Comparison of ENCODE assay signal across 17 mouse cellular contexts in genomic region chr5:112385973-112386372, GRCm38 (mm10). TPM values are rescaled to one million over a fixed set of nuclear protein-coding genes. Genes with fewer than 3 reads are reported as not detected.
DNase-seq lines count a peak whose midpoint lies in the region; ATAC-seq and TF ChIP-seq lines count a peak whose summit lies in the region.
"Had no signal": no experiment of that assay in that cellular context is flagged by ENCODE, and none has a peak within 500 bp of the region (broad histone marks: within the 10 kb centered on the region; RNA-seq: fewer than 3 reads in every experiment).

No protein-coding gene starts in this region.

- peaks cover 19% of the 10 kb centered on the region for H3K27me3 ChIP-seq in heart, embryonic 11.5 days (ENCODE audit: control insufficient read depth, insufficient read depth, low read length)
- peaks cover 2% of the 10 kb centered on the region; the same call in 1 of the 2 replicates for H3K27me3 ChIP-seq in heart, adult 2 months (ENCODE audit: control insufficient read depth, insufficient read depth, low read length)
- no peaks in the 10 kb centered on the region; the same call in 1 of the 2 replicates for H3K27me3 ChIP-seq in liver, embryonic 14.5 days (ENCODE audit: control insufficient read depth, insufficient read depth, low read length)
- no peaks in the 10 kb centered on the region for H3K27me3 ChIP-seq in kidney, adult 2 months (replicated peaks; ENCODE audit: control insufficient read depth, insufficient read depth, low read length)
- H3K27me3 ChIP-seq: forebrain, embryonic 12.5 days had no signal

- 0 out of 2 replicates have a peak, but pooled peaks cover 3% of the 10 kb centered on the region for H3K4me1 ChIP-seq in heart, embryonic 11.5 days (ENCODE audit: control insufficient read depth, insufficient read depth, low read length)
- peaks cover 2% of the 10 kb centered on the region; the same call in 1 of the 2 replicates for H3K4me1 ChIP-seq in heart, adult 2 months (ENCODE audit: control insufficient read depth, insufficient read depth, low read length)
- peaks cover 0 to 15% of the 10 kb centered on the region in 2 experiments; a peak in 2 of 4 replicates for H3K4me1 ChIP-seq in liver, embryonic 14.5 days (replicated peaks; ENCODE audit: control insufficient read depth in 2 of 2, insufficient read depth in 2 of 2, low read length in 1 of 2)
- no peaks in the 10 kb centered on the region for H3K4me1 ChIP-seq in kidney, adult 2 months (ENCODE audit: control insufficient read depth, insufficient read depth, low read length)

- intact Hi-C loops in heart, adult 2 months (cut with DNase I): no loop called here

- no peak overlapping the region for H3K4me3 ChIP-seq in heart, embryonic 11.5 days (ENCODE audit: low read depth, low read length)
- no peak overlapping the region for H3K4me3 ChIP-seq in heart, adult 2 months
- H3K4me3 ChIP-seq in liver, embryonic 14.5 days (ENCODE audit: insufficient read depth in 1 of 2, low read depth in 2 of 2, low read length in 2 of 2): no peak overlapping the region
- no peak overlapping the region for H3K4me3 ChIP-seq in kidney, adult 2 months (ENCODE audit: insufficient read depth, low read depth, low read length)
- H3K4me3 ChIP-seq: embryonic facial prominence, embryonic 12.5 days; forebrain, embryonic 12.5 days; gastrocnemius, adult 2 months had no signal

- H3K79me2 ChIP-seq in heart, adult 2 months (replicated peaks; ENCODE audit: control insufficient read depth, insufficient read depth, low read length): no peaks in the 10 kb centered on the region

- no peaks in the 10 kb centered on the region for H3K9me3 ChIP-seq in heart, embryonic 11.5 days (replicated peaks; ENCODE audit: control insufficient read depth, low read length)
- H3K9me3 ChIP-seq in liver, embryonic 14.5 days (ENCODE audit: control insufficient read depth, low read length): no peaks in the 10 kb centered on the region
- H3K9me3 ChIP-seq: embryonic facial prominence, embryonic 12.5 days; forebrain, embryonic 12.5 days had no signal

- no peak for TF ChIP-seq EP300 in heart, adult 2 months (IDR thresholded peaks at IDR 0.05; ENCODE audit: insufficient read depth, low read depth, low read length)
- no peak for TF ChIP-seq EP300 in liver, embryonic 14.5 days (IDR thresholded peaks at IDR 0.05; ENCODE audit: low read depth)

- ATAC-seq in heart, embryonic 11.5 days (replicated peaks; ENCODE audit: insufficient number of reproducible peaks, low FRiP score, low TSS enrichment): peak; percentile 79
- peak; percentile 91 for ATAC-seq in liver, embryonic 14.5 days (ENCODE audit: insufficient read depth)

- no peaks in the 10 kb centered on the region for H3K36me3 ChIP-seq in heart, embryonic 11.5 days (ENCODE audit: control insufficient read depth, insufficient read depth, low read length)
- no peaks in the 10 kb centered on the region for H3K36me3 ChIP-seq in heart, adult 2 months (ENCODE audit: control insufficient read depth, insufficient read depth, low read length)
- H3K36me3 ChIP-seq in liver, embryonic 14.5 days (replicated peaks; ENCODE audit: control insufficient read depth, insufficient read depth, low read depth): no peaks in the 10 kb centered on the region
- H3K36me3 ChIP-seq in kidney, adult 2 months (ENCODE audit: control insufficient read depth, insufficient read depth, low read length): no peaks in the 10 kb centered on the region

- 60% methylated on average over 2 of the region's 2 CpGs for WGBS in heart, embryonic 11.5 days (ENCODE audit: insufficient replicate concordance)
- WGBS in heart, adult 2 months: 68% methylated on average over 2 of the region's 2 CpGs
- WGBS in liver, embryonic 14.5 days (ENCODE audit: insufficient replicate concordance): 35% methylated on average over 2 of the region's 2 CpGs
- 85% methylated on average over 2 of the region's 2 CpGs for WGBS in kidney, adult 2 months

- no peak overlapping the region for H3K4me2 ChIP-seq in heart, embryonic 11.5 days
- H3K4me2 ChIP-seq in liver, embryonic 14.5 days (ENCODE audit: low read depth): no peak overlapping the region
- H3K4me2 ChIP-seq: embryonic facial prominence, embryonic 12.5 days; forebrain, embryonic 12.5 days; hindbrain, embryonic 14.5 days; midbrain, embryonic 11.5 days had no signal

- no peak for DNase-seq in heart, adult 2 months
- DNase-seq in c-Kit-positive CD71-positive TER-119-negative erythroid progenitor cells, embryonic 14.5 days (ENCODE audit: low read depth): peak; percentile 40
- peak; percentile 35 to 69 (median 52) for DNase-seq in liver, embryonic 14.5 days (ENCODE audit: low read depth in 3 of 3, low spot score in 3 of 3)
- no peak for DNase-seq in right cerebral cortex, adult 2 months (ENCODE audit: low spot score in 2 of 2)
- no peak for DNase-seq in kidney, adult 2 months
- no peak for DNase-seq in cerebellum, adult 18-20 months
- no peak for DNase-seq in urinary bladder, postnatal 14 days (ENCODE audit: low spot score)
- DNase-seq: cerebellum, postnatal 14 days; gastrocnemius, adult 2 months had no signal

- no peak overlapping the region for H3K9ac ChIP-seq in heart, embryonic 11.5 days (ENCODE audit: low read depth, low read length)
- H3K9ac ChIP-seq in heart, adult 2 months (ENCODE audit: low read depth, low read length): no peak overlapping the region
- no peak overlapping the region for H3K9ac ChIP-seq in liver, embryonic 14.5 days (replicated peaks)
- H3K9ac ChIP-seq: embryonic facial prominence, embryonic 12.5 days; forebrain, embryonic 12.5 days; hindbrain, embryonic 14.5 days had no signal

- TF ChIP-seq POLR2A in heart, adult 2 months (IDR thresholded peaks at IDR 0.05; ENCODE audit: insufficient read depth, low read depth, low read length): no peak
- no peak for TF ChIP-seq POLR2A in kidney, adult 2 months (IDR thresholded peaks at IDR 0.05; ENCODE audit: low read depth, low read length)

- no peak overlapping the region for H3K27ac ChIP-seq in heart, embryonic 11.5 days (ENCODE audit: low read depth, low read length)
- no peak overlapping the region for H3K27ac ChIP-seq in heart, adult 2 months
- H3K27ac ChIP-seq in liver, embryonic 14.5 days: no peak overlapping the region
- no peak overlapping the region for H3K27ac ChIP-seq in kidney, adult 2 months (ENCODE audit: insufficient read depth, low read depth, low read length)
- H3K27ac ChIP-seq: embryonic facial prominence, embryonic 12.5 days; forebrain, embryonic 12.5 days; gastrocnemius, adult 2 months; hindbrain, embryonic 14.5 days had no signal

- TF ChIP-seq CTCF in heart, adult 2 months (IDR thresholded peaks at IDR 0.05): no peak
- no peak for TF ChIP-seq CTCF in liver, embryonic 14.5 days (IDR thresholded peaks at IDR 0.05; ENCODE audit: low read depth)
- no peak for TF ChIP-seq CTCF in kidney, adult 2 months (conservative IDR thresholded peaks at IDR 0.05; ENCODE audit: insufficient read depth, insufficient read length, low read depth, low read length)

RNA-seq across cellular contexts. Expression of gene Asphd2, which starts 8.7 kb away (rescaled TPM):
- polyA plus RNA-seq in heart, embryonic 11.5 days (2014; fragmentation: Nextera tagmentation; extraction: Ambion mirVana): 4.8 and 5.4 TPM in 2 replicates
- total RNA-seq in heart, adult 2 months (2021): under 1 TPM; 0.50 to 0.89 TPM
- polyA plus RNA-seq in heart, adult 2 months (2012; rRNA removed): 0.88 and 1.00 TPM in 2 replicates
- 0.10 and 0.26 TPM in 2 replicates for polyA plus RNA-seq in liver, embryonic 14.5 days (2012; rRNA removed)
- polyA plus RNA-seq in liver, embryonic 14.5 days (2014; fragmentation: Nextera tagmentation; extraction: Ambion mirVana): 0.20 TPM in 1 of 2 replicates, not detected in the other
- polyA plus RNA-seq in kidney, adult 2 months (2012; rRNA removed): 0.20 and 0.45 TPM in 2 replicates

RNA-seq across cellular contexts. Expression of gene Gm6583, which starts 30.1 kb away (rescaled TPM):
- 0.25 and 0.40 TPM in 2 replicates for polyA plus RNA-seq in heart, embryonic 11.5 days (2014; fragmentation: Nextera tagmentation; extraction: Ambion mirVana)
- total RNA-seq in heart, adult 2 months (2021): under 1 TPM in 1 of 2 experiments, not detected in 1; 0.10 TPM
- polyA plus RNA-seq in heart, adult 2 months (2012; rRNA removed): 0.04 TPM in 1 of 2 replicates, not detected in the other
- 0.03 and 0.09 TPM in 2 replicates for polyA plus RNA-seq in liver, embryonic 14.5 days (2012; rRNA removed)
- 0.08 TPM in 1 of 2 replicates, not detected in the other for polyA plus RNA-seq in liver, embryonic 14.5 days (2014; fragmentation: Nextera tagmentation; extraction: Ambion mirVana)
- not detected in 2 replicates for polyA plus RNA-seq in kidney, adult 2 months (2012; rRNA removed)
- total RNA-seq: gastrocnemius, adult 2 months; left cerebral cortex, postnatal 14 days had no signal
- polyA plus RNA-seq: heart, embryonic 14.5 days; midbrain, embryonic 11.5 days; small intestine, adult 2 months had no signal

RNA-seq across cellular contexts. Expression of gene Hps4, which starts 43.1 kb away (rescaled TPM):
- 19.3 and 21.4 TPM in 2 replicates for polyA plus RNA-seq in heart, embryonic 11.5 days (2014; fragmentation: Nextera tagmentation; extraction: Ambion mirVana)
- total RNA-seq in heart, adult 2 months (2021): 1 to 10 TPM; 8.0 to 8.5 TPM
- 15.5 and 15.9 TPM in 2 replicates for polyA plus RNA-seq in heart, adult 2 months (2012; rRNA removed)
- polyA plus RNA-seq in liver, embryonic 14.5 days (2012; rRNA removed): 10.1 and 10.6 TPM in 2 replicates
- polyA plus RNA-seq in liver, embryonic 14.5 days (2014; fragmentation: Nextera tagmentation; extraction: Ambion mirVana): 7.5 and 9.0 TPM in 2 replicates
- polyA plus RNA-seq in kidney, adult 2 months (2012; rRNA removed): 43.5 and 54.3 TPM in 2 replicates

RNA-seq across cellular contexts. Expression of gene Srrd, which starts 43.1 kb away (rescaled TPM):
- 24.5 and 27.3 TPM in 2 replicates for polyA plus RNA-seq in heart, embryonic 11.5 days (2014; fragmentation: Nextera tagmentation; extraction: Ambion mirVana)
- 1 to 10 TPM; 6.5 to 7.3 TPM for total RNA-seq in heart, adult 2 months (2021)
- 23.4 and 28.4 TPM in 2 replicates for polyA plus RNA-seq in heart, adult 2 months (2012; rRNA removed)
- 15.7 and 16.0 TPM in 2 replicates for polyA plus RNA-seq in liver, embryonic 14.5 days (2012; rRNA removed)
- 13.3 and 15.3 TPM in 2 replicates for polyA plus RNA-seq in liver, embryonic 14.5 days (2014; fragmentation: Nextera tagmentation; extraction: Ambion mirVana)
- 31.2 and 39.3 TPM in 2 replicates for polyA plus RNA-seq in kidney, adult 2 months (2012; rRNA removed)

RNA-seq across cellular contexts. Expression of gene Tfip11, which starts 59.8 kb away (rescaled TPM):
- polyA plus RNA-seq in heart, embryonic 11.5 days (2014; fragmentation: Nextera tagmentation; extraction: Ambion mirVana): 13.7 and 15.9 TPM in 2 replicates
- 10 to 100 TPM; 17.6 to 19.4 TPM for total RNA-seq in heart, adult 2 months (2021)
- 16.0 and 18.5 TPM in 2 replicates for polyA plus RNA-seq in heart, adult 2 months (2012; rRNA removed)
- 10.7 and 11.6 TPM in 2 replicates for polyA plus RNA-seq in liver, embryonic 14.5 days (2012; rRNA removed)
- polyA plus RNA-seq in liver, embryonic 14.5 days (2014; fragmentation: Nextera tagmentation; extraction: Ambion mirVana): 8.0 and 9.2 TPM in 2 replicates
- polyA plus RNA-seq in kidney, adult 2 months (2012; rRNA removed): 26.7 and 29.1 TPM in 2 replicates

Comparison
In these comparisons a context has a peak if more than half of its experiments do, and no peak if none do; other contexts are left out.
1. DNase-seq: peak in c-Kit-positive CD71-positive TER-119-negative erythroid progenitor cells, embryonic 14.5 days (single experiment) and liver, embryonic 14.5 days (3 of 3); none in heart, adult 2 months (0 of 2), right cerebral cortex, adult 2 months (0 of 2), kidney, adult 2 months (single experiment), cerebellum, adult 18-20 months (0 of 2) and urinary bladder, postnatal 14 days (single experiment).